Mouse (Mus musculus) left cerebral cortex, adult 18-20 months (tissue): ENCODE data around the gene Zc3h12b. TPM values are rescaled to one million over a fixed set of nuclear protein-coding genes. Genes with fewer than 3 reads are reported as not detected.

Experiments
- total RNA-seq, 2 experiments: library from RNA; stranded (reverse); gene quantifications; 2 replicates each; pipeline ENCODE4 v1.2.3; 2021

Gene Zc3h12b
- total RNA-seq, 2 experiments from 2014 or later: 32.6 to 34.7 TPM

Other genes with a start within 250 kb of the Zc3h12b start
- not detected for gene Asb12, start 153.7 kb upstream of the Zc3h12b start, total RNA-seq
- gene Pfn5, start 153.6 kb upstream of the Zc3h12b start, total RNA-seq: not detected
- 10 to 100 TPM; 18.0 to 21.0 TPM for gene Zc4h2, start 53.2 kb upstream of the Zc3h12b start, total RNA-seq
- gene Las1l, start 245.3 kb downstream of the Zc3h12b start, total RNA-seq: 10 to 100 TPM; 55.4 to 62.2 TPM